Mouse (Mus musculus) urinary bladder, adult 18-20 months (tissue): ENCODE data around the gene Cel.

Experiments used
- DNase-seq, 2 experiments: peaks; one replicate each; pipeline ENCODE4 v3.0.0; 2022; ENCODE audit warnings: low spot score in 2 of 2, mixed read lengths in 2 of 2

Cel gene

GRCm38 (mm10) chr2:28563303-28563702, at the start of gene Cel:
Gene Cel (minus strand): TSS chr2:28563403.
- no peak for DNase-seq

GRCm38 (mm10) chr2:28612436-28613063, 49.3 kb upstream of the Cel start:
- no peak for DNase-seq

GRCm38 (mm10) chr2:28611407-28611787, 48.2 kb upstream of the Cel start:
- no peak for DNase-seq

- DNase-seq = no peak
Measured at GRCm38 (mm10) chr2:28610716-28611406, 47.7 kb upstream of the Cel start.

- DNase-seq = no peak
Measured at GRCm38 (mm10) chr2:28609851-28610250, 46.6 kb upstream of the Cel start.

GRCm38 (mm10) chr2:28607341-28608165, 44.4 kb upstream of the Cel start:
- no peak for DNase-seq

GRCm38 (mm10) chr2:28606601-28607340, 43.6 kb upstream of the Cel start:
- no peak for DNase-seq

GRCm38 (mm10) chr2:28605789-28606541, 42.8 kb upstream of the Cel start:
- no peak for DNase-seq

- DNase-seq = no peak
Measured at GRCm38 (mm10) chr2:28603542-28603941, 40.3 kb upstream of the Cel start.

- no peak for DNase-seq
Measured at GRCm38 (mm10) chr2:28601720-28602590, 38.8 kb upstream of the Cel start.

- no peak for DNase-seq
Measured at GRCm38 (mm10) chr2:28599569-28599900, 36.3 kb upstream of the Cel start.

- no peak for DNase-seq
Measured at GRCm38 (mm10) chr2:28598692-28599568, 35.7 kb upstream of the Cel start.

- DNase-seq = no peak
Measured at GRCm38 (mm10) chr2:28597733-28598547, 34.7 kb upstream of the Cel start.

- DNase-seq = no peak
Measured at GRCm38 (mm10) chr2:28596998-28597397, 33.8 kb upstream of the Cel start.

GRCm38 (mm10) chr2:28596021-28596420, 32.8 kb upstream of the Cel start:
- DNase-seq = no peak

GRCm38 (mm10) chr2:28592809-28593208, 29.6 kb upstream of the Cel start:
- DNase-seq = peak; percentile 23 to 24

- no peak for DNase-seq
Measured at GRCm38 (mm10) chr2:28591479-28591878, 28.3 kb upstream of the Cel start.

GRCm38 (mm10) chr2:28588574-28588973, 25.4 kb upstream of the Cel start:
- no peak for DNase-seq

GRCm38 (mm10) chr2:28585730-28586129, 22.5 kb upstream of the Cel start:
- DNase-seq = no peak
